Mouse (Mus musculus): ENCODE data around the gene Colgalt2.
"Not testable (repeated sequence)": the region's sequence is repeated elsewhere in the genome, so short reads cannot be mapped to it uniquely, and the experiment has no call there.

Gene Colgalt2

GRCm38 (mm10) chr1:152416306-152416904, 16.8 kb downstream of the Colgalt2 start:
- no peak for DNase-seq (ENCODE audit: low read depth, low spot score)

GRCm38 (mm10) chr1:152417602-152418001, 18.0 kb downstream of the Colgalt2 start:
- DNase-seq (ENCODE audit: low read depth, low spot score): no peak

GRCm38 (mm10) chr1:152422295-152422694, 22.7 kb downstream of the Colgalt2 start:
- no peak for DNase-seq (ENCODE audit: low read depth, low spot score)

- no peak for DNase-seq (ENCODE audit: low read depth, low spot score)
Measured at GRCm38 (mm10) chr1:152423052-152423451, 23.4 kb downstream of the Colgalt2 start.

GRCm38 (mm10) chr1:152427912-152428581, 28.4 kb downstream of the Colgalt2 start:
- no peak for DNase-seq (ENCODE audit: low read depth, low spot score)

- no peak for DNase-seq (ENCODE audit: low read depth, low spot score)
Measured at GRCm38 (mm10) chr1:152429805-152430204, 30.2 kb downstream of the Colgalt2 start.

- DNase-seq (ENCODE audit: low read depth, low spot score): no peak
Measured at GRCm38 (mm10) chr1:152434166-152434565, 34.5 kb downstream of the Colgalt2 start.

GRCm38 (mm10) chr1:152437518-152437917, 37.9 kb downstream of the Colgalt2 start:
- not testable (repeated sequence) for DNase-seq (ENCODE audit: low read depth, low spot score)

GRCm38 (mm10) chr1:152439408-152439807, 39.8 kb downstream of the Colgalt2 start:
- no peak for DNase-seq (ENCODE audit: low read depth, low spot score)

- DNase-seq (ENCODE audit: low read depth, low spot score): no peak
Measured at GRCm38 (mm10) chr1:152439874-152440273, 40.2 kb downstream of the Colgalt2 start.

GRCm38 (mm10) chr1:152444630-152445029, 45.0 kb downstream of the Colgalt2 start:
- DNase-seq (ENCODE audit: low read depth, low spot score): no peak

GRCm38 (mm10) chr1:152445925-152446324, 46.3 kb downstream of the Colgalt2 start:
- DNase-seq (ENCODE audit: low read depth, low spot score): no peak

GRCm38 (mm10) chr1:152454536-152454935, 54.9 kb downstream of the Colgalt2 start:
- DNase-seq (ENCODE audit: low read depth, low spot score): no peak

GRCm38 (mm10) chr1:152455275-152456243, 55.9 kb downstream of the Colgalt2 start:
- no peak for DNase-seq (ENCODE audit: low read depth, low spot score)

GRCm38 (mm10) chr1:152456266-152456665, 56.6 kb downstream of the Colgalt2 start:
- DNase-seq (ENCODE audit: low read depth, low spot score): no peak

GRCm38 (mm10) chr1:152457596-152457995, 58.0 kb downstream of the Colgalt2 start:
- no peak for DNase-seq (ENCODE audit: low read depth, low spot score)

GRCm38 (mm10) chr1:152458996-152459395, 59.4 kb downstream of the Colgalt2 start:
- no peak for DNase-seq (ENCODE audit: low read depth, low spot score)

- no peak for DNase-seq (ENCODE audit: low read depth, low spot score)
Measured at GRCm38 (mm10) chr1:152460931-152461330, 61.3 kb downstream of the Colgalt2 start.

GRCm38 (mm10) chr1:152461814-152462213, 62.2 kb downstream of the Colgalt2 start:
- DNase-seq (ENCODE audit: low read depth, low spot score): peak; percentile 11

GRCm38 (mm10) chr1:152462348-152462747, 62.7 kb downstream of the Colgalt2 start:
- DNase-seq (ENCODE audit: low read depth, low spot score): no peak

- DNase-seq (ENCODE audit: low read depth, low spot score): no peak
Measured at GRCm38 (mm10) chr1:152466280-152466679, 66.7 kb downstream of the Colgalt2 start.

- no peak for DNase-seq (ENCODE audit: low read depth, low spot score)
Measured at GRCm38 (mm10) chr1:152468443-152468842, 68.8 kb downstream of the Colgalt2 start.

Data from R1 (cell line).